Mouse (Mus musculus): ENCODE data around the gene Rhd. TPM values are rescaled to one million over a fixed set of nuclear protein-coding genes. Genes with fewer than 3 reads are reported as not detected.

Gene Rhd
- polyA plus RNA-seq, 1 experiment from 2014 or later = 1.5 TPM

Other genes starting within 250 kb of the Rhd start
- gene Man1c1, start 160.2 kb upstream of the Rhd start, polyA plus RNA-seq (2015; fragmentation: Nextera tagmentation; extraction: Ambion mirVana) = 1.6 TPM in 2 replicates
- gene Ldlrap1, start 96.5 kb upstream of the Rhd start, polyA plus RNA-seq (2015; fragmentation: Nextera tagmentation; extraction: Ambion mirVana) = 2.6 and 2.7 TPM in 2 replicates
- gene Maco1, start 11.2 kb upstream of the Rhd start, polyA plus RNA-seq (2015; fragmentation: Nextera tagmentation; extraction: Ambion mirVana) = 91.3 and 91.8 TPM in 2 replicates
- 161 and 176 TPM in 2 replicates for gene Tmem50a, start 50.5 kb downstream of the Rhd start, polyA plus RNA-seq (2015; fragmentation: Nextera tagmentation; extraction: Ambion mirVana)
- 474 and 488 TPM in 2 replicates for gene Rsrp1, start 59.1 kb downstream of the Rhd start, polyA plus RNA-seq (2015; fragmentation: Nextera tagmentation; extraction: Ambion mirVana)
- 74.8 and 79.1 TPM in 2 replicates for gene Syf2, start 66.4 kb downstream of the Rhd start, polyA plus RNA-seq (2015; fragmentation: Nextera tagmentation; extraction: Ambion mirVana)

Measured in forebrain, embryonic 13.5 days (tissue).